Mouse (Mus musculus): Measurements from ENCODE around the gene Boc. TPM values are rescaled to one million over a fixed set of nuclear protein-coding genes. Genes with fewer than 3 reads are reported as not detected.

The Boc gene
- polyA plus RNA-seq, 1 experiment from 2014 or later: 3.1 TPM

DNA sequence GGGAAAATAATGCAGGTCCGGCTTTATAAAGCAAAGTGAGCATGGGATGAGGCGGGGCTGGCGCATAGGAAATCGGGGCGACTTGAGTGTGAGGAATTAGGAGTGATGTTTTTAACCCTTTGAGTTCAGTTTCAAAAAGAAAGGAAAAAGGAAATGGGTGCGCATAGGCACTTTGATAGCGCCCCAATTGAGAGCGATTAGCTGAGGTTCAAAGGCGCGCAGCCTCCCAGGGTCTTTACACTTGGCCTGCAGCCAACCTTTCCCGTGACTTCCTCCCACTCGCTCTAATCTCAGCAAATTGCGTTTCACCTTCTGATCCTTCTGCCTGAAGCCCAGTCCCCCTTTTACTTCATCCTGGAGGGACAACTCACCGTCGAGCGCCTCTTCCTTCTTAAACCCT is 25.8 kb downstream of the Boc start:
- Histone ChIP-seq H3K4me2 (replicated peaks; ENCODE audit: low read depth) (no peak overlapping the region), H3K9me3 (ENCODE audit: control insufficient read depth) (no peaks in the 10 kb centered on the region), H3K4me3 (ENCODE audit: low read depth, low read length) (no peak overlapping the region), H3K36me3 (ENCODE audit: control insufficient read depth, insufficient read depth) (no peaks in the 10 kb centered on the region), H3K27ac (ENCODE audit: low read depth, low read length) (no peak overlapping the region), H3K9ac (ENCODE audit: low read depth, low read length) (no peak overlapping the region), H3K27me3 (replicated peaks; ENCODE audit: control insufficient read depth, insufficient read depth, low read length) (no peaks in the 10 kb centered on the region), H3K4me1 (replicated peaks; ENCODE audit: control insufficient read depth, insufficient read depth, low read length) (no peaks in the 10 kb centered on the region)
- no peak for TF ChIP-seq CTCF (IDR thresholded peaks at IDR 0.05; ENCODE audit: low read depth)
- ATAC-seq: no peak
- WGBS: 65% methylated on average over 16 of the region's 16 CpGs

DNA sequence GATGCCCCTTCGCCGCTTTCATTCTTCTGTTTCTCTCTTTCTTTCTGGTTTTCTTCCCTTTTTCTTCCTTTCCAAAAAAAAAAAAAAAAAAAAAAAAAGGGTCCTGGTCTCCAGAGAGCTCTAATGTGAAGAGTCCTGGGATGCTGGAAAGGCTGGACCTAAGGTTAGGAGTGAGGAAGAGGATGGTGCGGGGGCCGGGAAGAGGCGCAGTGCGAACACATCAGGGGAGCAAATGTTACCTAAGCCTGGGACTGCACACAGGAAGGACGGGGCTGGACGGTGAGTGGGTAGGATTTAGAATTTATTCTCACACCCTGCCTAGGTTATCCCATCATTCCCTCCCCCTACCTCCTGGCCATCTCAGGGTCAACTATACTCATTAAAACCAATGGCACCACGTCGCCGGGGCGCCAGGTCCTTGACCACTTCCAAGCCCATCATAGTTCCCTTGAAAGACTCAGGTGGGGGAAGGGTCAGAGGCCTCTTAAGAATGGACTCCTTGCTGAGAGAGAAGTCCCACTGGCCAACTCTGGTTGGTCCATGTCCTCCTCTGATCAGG is 27.4 kb downstream of the Boc start:
- no peaks in the 10 kb centered on the region for H3K9me3 ChIP-seq (ENCODE audit: control insufficient read depth)
- H3K9ac ChIP-seq (ENCODE audit: low read depth, low read length): no peak overlapping the region
- no peak overlapping the region for H3K27ac ChIP-seq (ENCODE audit: low read depth, low read length)
- no peak overlapping the region for H3K4me2 ChIP-seq (replicated peaks; ENCODE audit: low read depth)
- H3K4me1 ChIP-seq (replicated peaks; ENCODE audit: control insufficient read depth, insufficient read depth, low read length): no peaks in the 10 kb centered on the region
- no peak for TF ChIP-seq CTCF (IDR thresholded peaks at IDR 0.05; ENCODE audit: low read depth)
- H3K4me3 ChIP-seq (ENCODE audit: low read depth, low read length): no peak overlapping the region
- H3K27me3 ChIP-seq (replicated peaks; ENCODE audit: control insufficient read depth, insufficient read depth, low read length): no peaks in the 10 kb centered on the region
- no peaks in the 10 kb centered on the region for H3K36me3 ChIP-seq (ENCODE audit: control insufficient read depth, insufficient read depth)
- WGBS: 63% methylated on average over 12 of the region's 12 CpGs
- ATAC-seq: no peak

DNA sequence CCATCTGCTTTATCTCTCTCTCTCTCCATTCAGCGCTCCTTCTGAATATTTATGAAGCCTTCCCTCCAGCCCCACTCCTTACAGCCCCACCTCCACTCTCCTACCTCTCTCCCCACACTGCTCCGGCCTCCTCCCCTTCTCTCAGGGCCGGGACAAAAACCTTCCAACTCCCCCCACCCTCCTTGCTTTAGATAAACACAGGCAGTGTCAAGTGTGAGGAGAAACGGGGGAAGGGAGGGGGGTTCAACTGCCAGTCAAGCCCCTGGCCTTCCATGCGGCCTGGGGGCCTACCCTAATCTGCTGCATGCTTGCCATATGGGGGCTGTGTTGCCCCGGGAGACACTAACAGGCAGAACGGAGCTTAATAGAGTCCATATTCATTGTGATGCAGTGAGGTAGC is 27.9 kb downstream of the Boc start:
- H3K4me1 ChIP-seq (replicated peaks; ENCODE audit: control insufficient read depth, insufficient read depth, low read length): no peaks in the 10 kb centered on the region
- no peak for ATAC-seq
- no peak overlapping the region for H3K4me2 ChIP-seq (replicated peaks; ENCODE audit: low read depth)
- H3K36me3 ChIP-seq (ENCODE audit: control insufficient read depth, insufficient read depth): no peaks in the 10 kb centered on the region
- WGBS: 17% methylated on average over 7 of the region's 7 CpGs
- no peaks in the 10 kb centered on the region for H3K27me3 ChIP-seq (replicated peaks; ENCODE audit: control insufficient read depth, insufficient read depth, low read length)
- H3K27ac ChIP-seq (ENCODE audit: low read depth, low read length): no peak overlapping the region
- no peak for TF ChIP-seq CTCF (IDR thresholded peaks at IDR 0.05; ENCODE audit: low read depth)
- H3K4me3 ChIP-seq (ENCODE audit: low read depth, low read length): no peak overlapping the region
- no peaks in the 10 kb centered on the region for H3K9me3 ChIP-seq (ENCODE audit: control insufficient read depth)
- H3K9ac ChIP-seq (ENCODE audit: low read depth, low read length): no peak overlapping the region

DNA sequence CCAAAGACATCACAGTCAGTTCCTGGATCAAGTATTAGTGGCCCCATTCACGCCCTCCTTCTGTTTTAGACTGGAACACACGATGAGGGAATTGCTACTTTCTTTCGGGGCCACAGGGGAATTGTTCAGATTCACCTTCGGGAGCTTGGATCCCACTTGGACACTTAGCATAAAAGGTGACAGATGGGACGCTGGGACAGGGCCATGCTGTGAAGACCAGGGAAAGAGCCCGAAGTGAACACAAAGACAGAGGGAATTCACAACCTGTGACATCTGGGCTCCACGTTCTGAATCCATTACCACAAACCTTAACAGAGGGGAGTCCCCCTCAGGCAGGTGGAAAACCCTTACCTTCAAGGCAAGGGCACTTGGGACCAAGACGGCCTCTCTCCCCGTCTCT is 28.5 kb downstream of the Boc start:
- Histone ChIP-seq H3K9me3 (ENCODE audit: control insufficient read depth) (no peaks in the 10 kb centered on the region), H3K27me3 (replicated peaks; ENCODE audit: control insufficient read depth, insufficient read depth, low read length) (no peaks in the 10 kb centered on the region), H3K27ac (ENCODE audit: low read depth, low read length) (no peak overlapping the region), H3K4me2 (replicated peaks; ENCODE audit: low read depth) (no peak overlapping the region), H3K9ac (ENCODE audit: low read depth, low read length) (no peak overlapping the region), H3K4me3 (ENCODE audit: low read depth, low read length) (no peak overlapping the region), H3K4me1 (replicated peaks; ENCODE audit: control insufficient read depth, insufficient read depth, low read length) (no peaks in the 10 kb centered on the region), H3K36me3 (ENCODE audit: control insufficient read depth, insufficient read depth) (no peaks in the 10 kb centered on the region)
- 44% methylated on average over 9 of the region's 9 CpGs for WGBS
- no peak for TF ChIP-seq CTCF (IDR thresholded peaks at IDR 0.05; ENCODE audit: low read depth)
- no peak for ATAC-seq

DNA sequence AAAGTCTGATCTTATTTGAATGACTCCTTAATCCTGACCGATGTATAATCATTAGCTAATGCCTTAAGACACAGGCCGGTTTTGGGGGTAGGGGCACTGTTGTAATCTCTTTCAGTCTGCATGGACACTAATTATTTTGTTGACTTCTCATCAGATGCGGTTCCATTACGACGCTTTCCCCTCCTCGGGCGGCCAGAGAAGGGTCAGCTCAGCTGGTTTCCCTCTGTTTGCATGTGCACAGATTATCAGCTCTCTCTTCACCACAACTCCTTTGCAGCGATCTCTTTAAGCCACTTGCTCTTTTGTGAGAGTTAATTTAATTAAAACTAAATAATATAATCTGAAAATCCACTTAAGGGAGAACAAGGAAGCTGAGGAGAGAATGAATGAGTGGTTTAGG is 29.0 kb downstream of the Boc start:
- H3K27me3 ChIP-seq (replicated peaks; ENCODE audit: control insufficient read depth, insufficient read depth, low read length): no peaks in the 10 kb centered on the region
- 59% methylated on average over 8 of the region's 8 CpGs for WGBS
- H3K4me1 ChIP-seq (replicated peaks; ENCODE audit: control insufficient read depth, insufficient read depth, low read length): no peaks in the 10 kb centered on the region
- H3K4me2 ChIP-seq (replicated peaks; ENCODE audit: low read depth): no peak overlapping the region
- H3K9ac ChIP-seq (ENCODE audit: low read depth, low read length): no peak overlapping the region
- no peak overlapping the region for H3K4me3 ChIP-seq (ENCODE audit: low read depth, low read length)
- no peaks in the 10 kb centered on the region for H3K36me3 ChIP-seq (ENCODE audit: control insufficient read depth, insufficient read depth)
- H3K27ac ChIP-seq (ENCODE audit: low read depth, low read length): no peak overlapping the region
- no peak for TF ChIP-seq CTCF (IDR thresholded peaks at IDR 0.05; ENCODE audit: low read depth)
- no peaks in the 10 kb centered on the region for H3K9me3 ChIP-seq (ENCODE audit: control insufficient read depth)
- ATAC-seq: no peak

DNA sequence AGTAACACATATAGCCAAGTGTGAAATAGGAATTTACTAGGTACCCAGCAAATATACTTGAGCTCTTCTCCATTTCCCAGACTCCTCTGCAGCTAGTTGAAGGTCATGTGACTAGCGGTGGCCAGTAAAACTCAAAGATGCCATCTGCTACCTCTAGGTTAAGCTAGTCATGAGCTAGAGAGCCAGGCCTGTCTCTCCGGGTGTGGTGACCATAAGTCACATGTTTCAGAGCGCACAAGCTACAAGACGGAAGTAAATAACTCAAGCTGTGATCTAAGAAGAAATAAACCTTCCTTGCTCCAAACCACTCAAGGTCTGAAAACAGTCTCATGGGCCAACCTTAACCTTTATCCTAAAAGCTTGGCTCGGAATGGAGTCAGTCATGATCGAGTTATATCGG is 29.7 kb downstream of the Boc start:
- WGBS: 86% methylated on average over 7 of the region's 7 CpGs

More for the DNA sequence above, 29.7 kb downstream of the Boc start:
- no peak for TF ChIP-seq CTCF (IDR thresholded peaks at IDR 0.05; ENCODE audit: low read depth)
- Histone ChIP-seq H3K27ac (ENCODE audit: low read depth, low read length) (no peak overlapping the region), H3K4me1 (replicated peaks; ENCODE audit: control insufficient read depth, insufficient read depth, low read length) (no peaks in the 10 kb centered on the region), H3K36me3 (ENCODE audit: control insufficient read depth, insufficient read depth) (no peaks in the 10 kb centered on the region), H3K4me2 (replicated peaks; ENCODE audit: low read depth) (no peak overlapping the region), H3K9ac (ENCODE audit: low read depth, low read length) (no peak overlapping the region), H3K4me3 (ENCODE audit: low read depth, low read length) (no peak overlapping the region), H3K9me3 (ENCODE audit: control insufficient read depth) (no peaks in the 10 kb centered on the region), H3K27me3 (replicated peaks; ENCODE audit: control insufficient read depth, insufficient read depth, low read length) (no peaks in the 10 kb centered on the region)
- ATAC-seq: no peak
